Mouse (Mus musculus): ENCODE measurements around the gene Neurl1b.

DNA sequence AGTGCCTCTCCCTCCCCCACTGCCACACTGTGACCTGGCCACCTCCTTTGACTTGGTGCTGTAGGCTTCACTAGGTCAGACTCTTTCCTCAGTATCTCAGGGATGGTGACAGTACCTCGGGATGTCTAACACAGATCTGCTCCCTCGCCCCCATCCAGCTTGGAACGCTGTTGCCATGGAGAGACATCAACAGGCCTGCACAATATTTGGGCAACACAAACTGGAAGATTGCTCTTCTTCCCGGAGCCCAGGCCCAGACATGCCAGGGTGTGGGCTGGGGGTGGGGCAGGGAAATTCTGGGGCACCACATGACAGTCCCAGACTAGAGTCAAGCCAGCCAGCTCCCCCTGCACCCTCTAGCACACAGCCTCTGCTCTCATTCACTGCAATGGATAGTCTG is 64.0 kb downstream of the Neurl1b start:
- TF ChIP-seq CTCF (IDR thresholded peaks at IDR 0.05; ENCODE audit: insufficient read depth, low read depth, low read length) = no peak
- no peak for TF ChIP-seq POLR2A (IDR thresholded peaks at IDR 0.05; ENCODE audit: insufficient read depth, low read depth, low read length)

All from olfactory bulb, adult 2 months (tissue).